Mouse (Mus musculus) midbrain, embryonic 12.5 days (tissue): ENCODE measurements around the gene Islr2. TPM values are rescaled to one million over a fixed set of nuclear protein-coding genes. Genes with fewer than 3 reads are reported as not detected.

ENCODE experiments used
- ATAC-seq: fragments of 200-750 bp; cut with Nextera tagmentation; 2 replicates; pipeline ENCODE4 v1.8.0; 2017; ENCODE audit warnings: low read depth, moderate TSS enrichment, moderate library complexity; ENCODE audit not compliant: low FRiP score
- H3K27ac ChIP-seq: fragments of 300-500 bp; sonication (generic); replicated peaks from 2 replicates; pipeline ENCODE4 v1.5.1; 2016; ENCODE audit warnings: mild to moderate bottlenecking
- H3K27me3 ChIP-seq: fragments of 300-500 bp; sonication (generic); 2 replicates; pipeline ENCODE4 v1.6.1; 2016; ENCODE audit warnings: mild to moderate bottlenecking
- H3K36me3 ChIP-seq: fragments of 300-500 bp; sonication (generic); 2 replicates; pipeline ENCODE4 v1.6.1; 2016
- H3K4me1 ChIP-seq: fragments of 300-500 bp; sonication (generic); 2 replicates; pipeline ENCODE4 v1.6.1; 2016
- H3K4me2 ChIP-seq: fragments of 300-500 bp; sonication (generic); replicated peaks from 2 replicates; pipeline ENCODE4 v1.6.1; 2016; ENCODE audit warnings: mild to moderate bottlenecking, moderate library complexity
- H3K4me3 ChIP-seq: fragments of 300-500 bp; sonication (generic); 2 replicates; pipeline ENCODE4 v1.5.1; 2016; ENCODE audit warnings: mild to moderate bottlenecking
- H3K9ac ChIP-seq: fragments of 300-500 bp; sonication (generic); replicated peaks from 2 replicates; pipeline ENCODE4 v1.6.1; 2016; ENCODE audit warnings: mild to moderate bottlenecking, moderate library complexity
- H3K9me3 ChIP-seq: fragments of 300-500 bp; sonication (generic); 2 replicates; pipeline ENCODE4 v1.6.1; 2016; ENCODE audit warnings: mild to moderate bottlenecking
- whole genome bisulfite sequencing: fragments of 180-500 bp; shearing (Covaris S2); methylation state at CpG from one replicate; pipeline ENCODE4 v1.1.7; 2016; 5-methylcytosine and 5-hydroxymethylcytosine counted together
- polyA plus RNA-seq: library from polyadenylated mRNA; unstranded; fragments of >200 nt; fragmentation: Nextera tagmentation; extraction: Ambion mirVana; gene quantifications from 2 replicates; pipeline ENCODE4 v1.2.1, GENCODE M21; 2016

Islr2 gene
- polyA plus RNA-seq, 1 experiment from 2014 or later, result 27.0 TPM

DNA sequence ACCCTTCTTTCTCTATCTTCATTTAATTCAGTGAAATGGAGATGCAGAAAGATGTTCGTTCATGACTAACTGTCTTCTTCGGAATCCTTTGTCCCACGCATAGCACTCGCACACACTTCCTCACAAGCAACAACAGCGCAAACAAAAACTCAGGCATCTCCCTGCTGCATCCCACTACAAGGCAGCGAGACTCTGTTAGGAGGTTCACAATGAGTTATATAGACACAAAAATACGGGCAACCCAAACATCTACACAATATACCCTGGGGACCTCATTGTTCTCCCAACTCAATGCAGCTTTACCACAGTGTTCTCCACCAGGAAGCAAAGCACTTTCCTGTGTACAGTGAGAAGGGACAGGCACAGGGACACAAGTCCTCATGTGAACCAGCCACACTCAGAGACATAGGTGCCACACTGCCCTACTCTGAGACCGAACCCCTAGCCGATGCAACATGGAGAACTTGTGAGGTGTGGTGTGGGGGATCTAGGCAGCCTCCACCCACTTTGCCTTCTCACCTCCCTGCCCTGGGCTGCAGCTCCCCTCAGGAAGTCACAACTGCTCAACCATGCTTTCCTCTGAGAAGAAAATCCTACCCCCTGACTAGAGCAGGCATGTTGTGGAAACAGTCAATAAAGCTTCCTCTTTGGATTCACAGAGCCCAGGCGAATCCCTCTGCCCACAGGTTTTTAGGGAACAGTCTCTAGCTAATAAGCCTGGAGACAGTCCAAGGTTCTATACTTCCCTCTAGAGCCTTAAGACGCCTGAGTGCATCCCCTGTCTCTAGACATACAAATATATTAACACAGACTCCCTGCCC lies 3.6 kb downstream of the Islr2 start:
- peaks cover 99% of the 10 kb centered on the region for H3K27me3 ChIP-seq
- no peak for ATAC-seq
- no peaks in the 10 kb centered on the region for H3K9me3 ChIP-seq
- H3K9ac ChIP-seq, result peak overlapping the region; percentile 64
- peaks cover 88% of the 10 kb centered on the region for H3K4me1 ChIP-seq
- WGBS, result 6% methylated on average over 11 of the region's 11 CpGs
- no peaks in the 10 kb centered on the region for H3K36me3 ChIP-seq
- H3K4me2 ChIP-seq, result peak overlapping the region; percentile 52
- peak overlapping the region; percentile 88 for H3K27ac ChIP-seq
- H3K4me3 ChIP-seq, result peak overlapping the region; percentile 42

GRCm38 (mm10) chr9:58199381-58200269 lies 4.5 kb downstream of the Islr2 start:
- no peaks in the 10 kb centered on the region for H3K9me3 ChIP-seq
- peak overlapping the region; percentile 52 for H3K4me2 ChIP-seq
- no peak for ATAC-seq
- H3K27ac ChIP-seq, result peak overlapping the region; percentile 88
- H3K9ac ChIP-seq, result peak overlapping the region; percentile 64
- peaks cover 88% of the 10 kb centered on the region for H3K4me1 ChIP-seq
- WGBS, result under 1% methylated on average over 41 of the region's 41 CpGs
- peaks cover 99% of the 10 kb centered on the region for H3K27me3 ChIP-seq
- H3K4me3 ChIP-seq, result peak overlapping the region; percentile 42
- H3K36me3 ChIP-seq, result no peaks in the 10 kb centered on the region

- Histone ChIP-seq H3K4me3 (peak overlapping the region; percentile 42), H3K9me3 (no peaks in the 10 kb centered on the region), H3K36me3 (no peaks in the 10 kb centered on the region), H3K9ac (peak overlapping the region; percentile 64), H3K27me3 (peaks cover 100% of the 10 kb centered on the region), H3K4me2 (peak overlapping the region; percentile 52), H3K27ac (peak overlapping the region; percentile 88), H3K4me1 (peaks cover 86% of the 10 kb centered on the region)
- WGBS, result 2% methylated on average over 38 of the region's 38 CpGs
- ATAC-seq, result no peak
Measured at GRCm38 (mm10) chr9:58198801-58199371, 5.2 kb downstream of the Islr2 start.

DNA sequence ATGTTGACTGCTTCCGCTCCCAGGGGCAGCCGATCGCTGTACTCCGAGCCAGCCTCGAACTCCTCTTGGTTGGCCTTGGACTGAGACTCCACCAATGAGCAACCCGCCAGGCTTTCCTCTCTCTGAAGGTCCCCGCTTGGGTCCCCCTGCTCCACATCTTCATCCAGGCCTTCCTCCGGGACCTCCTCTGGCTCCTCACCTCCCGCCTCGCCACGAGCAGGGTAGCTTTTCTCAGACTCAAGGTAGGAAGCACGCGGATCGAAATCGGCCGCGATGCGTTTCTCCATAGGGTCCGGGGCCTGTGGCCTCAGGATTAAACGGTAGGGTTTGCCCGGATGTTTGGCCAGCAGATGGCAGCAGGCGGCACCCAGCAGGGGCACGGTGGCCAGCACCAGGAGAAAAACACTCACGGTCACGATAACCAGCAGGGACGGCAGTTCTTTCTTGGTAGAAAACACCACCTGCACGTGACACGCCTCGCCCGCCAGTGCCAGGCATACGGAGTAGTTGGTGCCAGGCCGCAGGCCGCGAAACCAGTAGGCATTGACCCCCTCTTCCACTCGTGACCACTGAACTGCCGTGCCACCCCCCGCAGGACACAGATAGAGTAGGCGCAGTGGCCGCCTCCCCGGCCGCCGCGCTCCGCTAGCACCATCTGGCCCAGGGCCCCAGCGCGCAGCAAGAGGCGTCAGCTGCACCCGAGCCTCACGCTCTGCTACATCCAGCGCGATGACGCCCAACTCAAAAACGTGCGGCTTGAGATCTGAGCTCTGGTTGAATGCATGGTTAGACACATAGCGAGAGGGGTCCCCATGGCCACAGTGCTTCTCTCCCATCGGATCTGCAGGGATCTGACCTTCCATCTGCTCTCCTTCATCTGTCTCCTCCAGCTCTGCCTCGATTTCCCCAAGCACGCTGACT lies 6.1 kb downstream of the Islr2 start:
- Histone ChIP-seq H3K27ac (peak overlapping the region; percentile 88), H3K36me3 (no peaks in the 10 kb centered on the region), H3K9ac (peak overlapping the region; percentile 64), H3K27me3 (peaks cover 100% of the 10 kb centered on the region), H3K4me1 (peaks cover 77% of the 10 kb centered on the region), H3K4me3 (peak overlapping the region; percentile 42), H3K9me3 (no peaks in the 10 kb centered on the region), H3K4me2 (peak overlapping the region; percentile 52)
- under 1% methylated on average over 58 of the region's 58 CpGs for WGBS
- ATAC-seq, result 0 out of 2 replicates have a peak, but pooled peaks have one; percentile 20

- Histone ChIP-seq H3K4me2 (peak overlapping the region; percentile 52), H3K4me3 (peak overlapping the region; percentile 42), H3K27ac (peak overlapping the region; percentile 88), H3K27me3 (peaks cover 89% of the 10 kb centered on the region), H3K36me3 (no peaks in the 10 kb centered on the region), H3K4me1 (peaks cover 66% of the 10 kb centered on the region), H3K9ac (peak overlapping the region; percentile 64), H3K9me3 (no peaks in the 10 kb centered on the region)
- WGBS, result 2% methylated on average over 46 of the region's 46 CpGs
- ATAC-seq, result no peak
Measured at GRCm38 (mm10) chr9:58196610-58197567, 7.2 kb downstream of the Islr2 start.

DNA sequence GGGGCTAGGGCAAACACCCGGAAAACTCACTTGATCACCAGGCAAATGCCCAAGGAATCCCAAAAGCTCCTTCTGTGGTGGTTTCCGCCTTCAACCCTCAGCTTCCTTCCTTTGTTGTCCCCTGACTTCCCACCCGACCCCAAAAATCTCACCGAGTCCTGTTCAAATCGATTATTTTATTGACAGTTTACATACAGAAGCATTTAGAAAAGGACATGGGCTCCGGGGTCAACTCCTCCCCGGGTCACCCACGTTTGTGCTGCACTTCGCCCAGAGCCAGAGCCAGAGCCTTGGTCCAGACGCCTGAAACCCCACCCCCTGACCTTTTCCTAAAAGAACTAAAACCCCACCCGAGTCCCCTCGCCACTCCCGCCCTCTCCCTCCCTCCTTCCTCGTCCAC lies 8.0 kb downstream of the Islr2 start:
- Histone ChIP-seq H3K36me3 (no peaks in the 10 kb centered on the region), H3K4me3 (peak overlapping the region; percentile 42), H3K27ac (peak overlapping the region; percentile 88), H3K9me3 (no peaks in the 10 kb centered on the region), H3K9ac (peak overlapping the region; percentile 64), H3K4me2 (peak overlapping the region; percentile 52), H3K27me3 (peaks cover 82% of the 10 kb centered on the region), H3K4me1 (peaks cover 60% of the 10 kb centered on the region)
- ATAC-seq, result no peak
- 2% methylated on average over 14 of the region's 14 CpGs for WGBS

- peak overlapping the region; percentile 88 for H3K27ac ChIP-seq
- WGBS, result 0% methylated on average over 1 of the region's 1 CpGs
Measured at GRCm38 (mm10) chr9:58195671-58196070, 8.4 kb downstream of the Islr2 start.

DNA sequence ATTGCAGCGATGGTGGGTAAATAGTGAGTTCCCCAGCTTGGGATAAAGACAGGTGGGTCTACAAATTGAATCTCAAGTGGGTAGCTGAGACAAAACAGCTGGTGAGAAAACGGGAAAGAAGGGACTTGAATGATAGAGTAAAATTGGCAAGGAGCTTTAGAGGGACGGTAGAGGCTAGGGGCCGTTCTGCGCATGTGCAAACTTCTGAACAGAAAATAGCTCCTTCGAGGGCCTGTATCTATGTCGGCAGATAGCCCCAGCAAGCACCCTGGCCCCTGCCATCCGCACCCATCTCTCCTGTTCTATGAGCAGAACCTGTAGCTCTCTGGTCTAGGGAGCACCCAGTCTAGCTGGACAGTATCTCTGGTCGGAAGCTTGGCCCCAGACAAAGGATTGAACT lies 9.9 kb downstream of the Islr2 start:
- H3K4me3 ChIP-seq, result no peak overlapping the region
- no peaks in the 10 kb centered on the region for H3K36me3 ChIP-seq
- no peaks in the 10 kb centered on the region for H3K9me3 ChIP-seq
- WGBS, result 66% methylated on average over 9 of the region's 9 CpGs
- no peak overlapping the region for H3K27ac ChIP-seq
- peak overlapping the region; percentile 28; the same call in 1 of the 2 replicates for H3K9ac ChIP-seq
- peaks cover 48% of the 10 kb centered on the region for H3K4me1 ChIP-seq
- ATAC-seq, result no peak
- H3K4me2 ChIP-seq, result no peak overlapping the region
- H3K27me3 ChIP-seq, result peaks cover 62% of the 10 kb centered on the region

More at GRCm38 (mm10) chr9:58195671-58196070, 8.4 kb downstream of the Islr2 start:
- Histone ChIP-seq H3K4me3 (peak overlapping the region; percentile 42), H3K9ac (peak overlapping the region; percentile 64), H3K4me1 (peaks cover 57% of the 10 kb centered on the region), H3K9me3 (no peaks in the 10 kb centered on the region), H3K27me3 (peaks cover 77% of the 10 kb centered on the region), H3K4me2 (peak overlapping the region; percentile 52), H3K36me3 (no peaks in the 10 kb centered on the region)
- no peak for ATAC-seq

DNA sequence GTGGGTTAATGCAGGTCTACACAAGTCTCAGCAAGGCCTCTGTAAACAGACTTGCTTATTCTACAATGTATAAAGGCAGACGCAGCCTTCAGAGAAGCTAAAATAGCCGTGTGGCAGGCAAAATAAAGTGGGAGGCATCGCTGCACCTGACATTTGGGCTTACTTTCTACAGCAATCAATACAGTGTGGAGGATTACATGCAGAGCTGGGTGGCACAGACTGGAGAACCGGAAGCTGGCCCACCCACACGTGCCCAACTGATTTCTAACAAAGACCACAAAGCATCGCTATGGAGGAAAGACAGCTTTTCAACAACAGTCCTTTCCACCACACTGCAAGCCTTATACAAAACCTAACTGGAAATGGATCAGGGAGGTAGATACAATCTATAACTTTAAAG lies 19.7 kb downstream of the Islr2 start:
- Histone ChIP-seq H3K27ac (no peak overlapping the region), H3K4me2 (no peak overlapping the region), H3K27me3 (no peaks in the 10 kb centered on the region), H3K4me3 (no peak overlapping the region), H3K4me1 (no peaks in the 10 kb centered on the region), H3K9ac (no peak overlapping the region), H3K9me3 (no peaks in the 10 kb centered on the region), H3K36me3 (no peaks in the 10 kb centered on the region)
- no peak for ATAC-seq
- 72% methylated on average over 6 of the region's 6 CpGs for WGBS

DNA sequence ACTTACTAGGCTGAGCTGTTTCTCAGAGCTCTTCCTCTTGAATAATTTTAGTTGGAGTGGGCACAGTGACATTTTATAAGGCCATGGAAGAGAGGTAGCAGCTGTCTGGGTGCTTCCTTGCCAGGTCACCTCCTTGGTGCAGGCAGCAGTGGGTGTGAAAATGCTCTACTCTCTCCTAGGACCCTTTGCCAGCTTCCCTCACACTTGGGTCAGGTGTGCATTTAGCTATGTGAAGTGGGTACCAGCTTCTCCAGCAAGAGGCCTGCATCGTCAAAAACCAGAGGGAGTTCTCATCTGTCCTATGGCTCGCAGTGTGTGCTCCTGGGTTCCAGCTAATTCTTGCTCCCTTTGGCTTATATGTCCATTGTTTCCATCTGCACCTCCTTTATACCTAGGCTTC lies 24.7 kb downstream of the Islr2 start:
- Histone ChIP-seq H3K36me3 (no peaks in the 10 kb centered on the region), H3K27ac (no peak overlapping the region), H3K9ac (no peak overlapping the region), H3K27me3 (no peaks in the 10 kb centered on the region), H3K4me3 (no peak overlapping the region), H3K4me2 (no peak overlapping the region), H3K4me1 (peaks cover 16% of the 10 kb centered on the region), H3K9me3 (no peaks in the 10 kb centered on the region)
- WGBS, result 95% methylated on average over 2 of the region's 2 CpGs
- no peak for ATAC-seq
